Mouse (Mus musculus) heart, embryonic 10.5 days (tissue): ENCODE results near the gene Nrxn1. TPM values are rescaled to one million over a fixed set of nuclear protein-coding genes. Genes with fewer than 3 reads are reported as not detected.

Experiments
- DNase-seq: peaks from one replicate; pipeline ENCODE4 v3.0.0-alpha.2; 2017; ENCODE audit warnings: low spot score
- H3K27ac ChIP-seq: fragments of 300-500 bp; sonication (generic); 2 replicates; pipeline ENCODE4 v1.5.1; 2016; ENCODE audit warnings: mild to moderate bottlenecking
- H3K27me3 ChIP-seq: fragments of 300-500 bp; sonication (generic); 2 replicates; pipeline ENCODE4 v1.6.1; 2016; ENCODE audit warnings: mild to moderate bottlenecking; ENCODE audit not compliant: poor library complexity, insufficient read depth, severe bottlenecking
- H3K36me3 ChIP-seq: fragments of 300-500 bp; sonication (generic); 2 replicates; pipeline ENCODE4 v1.6.1; 2016; ENCODE audit warnings: mild to moderate bottlenecking, moderate library complexity
- H3K4me1 ChIP-seq: fragments of 300-500 bp; sonication (generic); 2 replicates; pipeline ENCODE4 v1.6.1; 2016; ENCODE audit warnings: mild to moderate bottlenecking
- H3K4me3 ChIP-seq: fragments of 300-500 bp; sonication (generic); 2 replicates; pipeline ENCODE4 v1.5.1; 2016; ENCODE audit warnings: mild to moderate bottlenecking, moderate library complexity
- H3K9me3 ChIP-seq: fragments of 300-500 bp; sonication (generic); 2 replicates; pipeline ENCODE4 v1.6.1; 2016; ENCODE audit warnings: mild to moderate bottlenecking, moderate library complexity
- WGBS: fragments of 180-500 bp; shearing (Covaris S2); methylation state at CpG from one replicate; pipeline ENCODE4 v1.1.7; 2016; 5-methylcytosine and 5-hydroxymethylcytosine counted together
- polyA plus RNA-seq: library from polyadenylated mRNA; unstranded; fragments of >200 nt; fragmentation: Nextera tagmentation; extraction: Ambion mirVana; gene quantifications from 2 replicates; pipeline ENCODE4 v1.2.1, GENCODE M21; 2016

Nrxn1 gene
- polyA plus RNA-seq, 1 experiment from 2014 or later = 2.2 TPM

GRCm38 (mm10) chr17:90453280-90453679 lies 639.6 kb downstream of the Nrxn1 start:
- no peak for DNase-seq
- H3K9me3 ChIP-seq = no peaks in the 10 kb centered on the region
- H3K36me3 ChIP-seq = no peaks in the 10 kb centered on the region
- WGBS = 53% methylated on average over 4 of the region's 4 CpGs
- peaks cover 10% of the 10 kb centered on the region for H3K4me1 ChIP-seq
- H3K4me3 ChIP-seq = no peak overlapping the region
- no peak overlapping the region for H3K27ac ChIP-seq
- H3K27me3 ChIP-seq = peaks cover 45% of the 10 kb centered on the region

GRCm38 (mm10) chr17:90452770-90453169 lies 640.1 kb downstream of the Nrxn1 start:
- peaks cover 45% of the 10 kb centered on the region for H3K27me3 ChIP-seq
- no peak overlapping the region for H3K27ac ChIP-seq
- DNase-seq = no peak
- no peaks in the 10 kb centered on the region for H3K36me3 ChIP-seq
- WGBS = 72% methylated on average over 2 of the region's 2 CpGs
- no peak overlapping the region for H3K4me3 ChIP-seq
- peaks cover 10% of the 10 kb centered on the region for H3K4me1 ChIP-seq
- H3K9me3 ChIP-seq = no peaks in the 10 kb centered on the region

GRCm38 (mm10) chr17:90451384-90451783 lies 641.5 kb downstream of the Nrxn1 start:
- Histone ChIP-seq H3K36me3 (no peaks in the 10 kb centered on the region), H3K4me1 (peaks cover 10% of the 10 kb centered on the region), H3K27ac (no peak overlapping the region), H3K9me3 (no peaks in the 10 kb centered on the region), H3K27me3 (peaks cover 40% of the 10 kb centered on the region), H3K4me3 (no peak overlapping the region)
- WGBS = 76% methylated on average over 2 of the region's 2 CpGs
- DNase-seq = no peak

GRCm38 (mm10) chr17:90443067-90443466 lies 649.8 kb downstream of the Nrxn1 start:
- Histone ChIP-seq H3K4me1 (no peaks in the 10 kb centered on the region), H3K9me3 (no peaks in the 10 kb centered on the region), H3K27me3 (no peaks in the 10 kb centered on the region), H3K27ac (no peak overlapping the region), H3K4me3 (no peak overlapping the region), H3K36me3 (no peaks in the 10 kb centered on the region)
- DNase-seq = no peak

- Histone ChIP-seq H3K27ac (no peak overlapping the region), H3K4me3 (no peak overlapping the region), H3K9me3 (no peaks in the 10 kb centered on the region), H3K4me1 (no peaks in the 10 kb centered on the region), H3K36me3 (no peaks in the 10 kb centered on the region), H3K27me3 (no peaks in the 10 kb centered on the region)
- no peak for DNase-seq
Measured at GRCm38 (mm10) chr17:90435836-90436235, 657.0 kb downstream of the Nrxn1 start.

GRCm38 (mm10) chr17:90435371-90435770 lies 657.5 kb downstream of the Nrxn1 start:
- H3K4me1 ChIP-seq = no peaks in the 10 kb centered on the region
- WGBS = 86% methylated on average over 2 of the region's 2 CpGs
- DNase-seq = no peak
- H3K27me3 ChIP-seq = no peaks in the 10 kb centered on the region
- H3K4me3 ChIP-seq = no peak overlapping the region
- H3K9me3 ChIP-seq = no peaks in the 10 kb centered on the region
- no peak overlapping the region for H3K27ac ChIP-seq
- H3K36me3 ChIP-seq = no peaks in the 10 kb centered on the region

GRCm38 (mm10) chr17:90430211-90430610 lies 662.7 kb downstream of the Nrxn1 start:
- no peaks in the 10 kb centered on the region for H3K4me1 ChIP-seq
- no peaks in the 10 kb centered on the region for H3K27me3 ChIP-seq
- H3K9me3 ChIP-seq = no peaks in the 10 kb centered on the region
- no peaks in the 10 kb centered on the region for H3K36me3 ChIP-seq
- 84% methylated on average over 1 of the region's 1 CpGs for WGBS
- no peak overlapping the region for H3K27ac ChIP-seq
- no peak for DNase-seq
- H3K4me3 ChIP-seq = no peak overlapping the region

GRCm38 (mm10) chr17:90425974-90426373 lies 666.9 kb downstream of the Nrxn1 start:
- no peak for DNase-seq
- 82% methylated on average over 3 of the region's 3 CpGs for WGBS
- Histone ChIP-seq H3K27ac (no peak overlapping the region), H3K36me3 (no peaks in the 10 kb centered on the region), H3K27me3 (no peaks in the 10 kb centered on the region), H3K4me1 (no peaks in the 10 kb centered on the region), H3K4me3 (no peak overlapping the region), H3K9me3 (no peaks in the 10 kb centered on the region)

GRCm38 (mm10) chr17:90422591-90422990 lies 670.3 kb downstream of the Nrxn1 start:
- H3K27me3 ChIP-seq = no peaks in the 10 kb centered on the region
- H3K4me3 ChIP-seq = no peak overlapping the region
- DNase-seq = no peak
- no peaks in the 10 kb centered on the region for H3K4me1 ChIP-seq
- no peaks in the 10 kb centered on the region for H3K9me3 ChIP-seq
- WGBS = 66% methylated on average over 3 of the region's 3 CpGs
- no peaks in the 10 kb centered on the region for H3K36me3 ChIP-seq
- H3K27ac ChIP-seq = no peak overlapping the region

GRCm38 (mm10) chr17:90420757-90421156 lies 672.1 kb downstream of the Nrxn1 start:
- Histone ChIP-seq H3K36me3 (no peaks in the 10 kb centered on the region), H3K4me3 (no peak overlapping the region), H3K27ac (no peak overlapping the region), H3K27me3 (no peaks in the 10 kb centered on the region), H3K4me1 (no peaks in the 10 kb centered on the region), H3K9me3 (no peaks in the 10 kb centered on the region)
- no peak for DNase-seq
- 90% methylated on average over 2 of the region's 2 CpGs for WGBS

GRCm38 (mm10) chr17:90419615-90420014 lies 673.3 kb downstream of the Nrxn1 start:
- Histone ChIP-seq H3K27me3 (no peaks in the 10 kb centered on the region), H3K4me3 (no peak overlapping the region), H3K4me1 (no peaks in the 10 kb centered on the region), H3K9me3 (no peaks in the 10 kb centered on the region), H3K27ac (no peak overlapping the region), H3K36me3 (no peaks in the 10 kb centered on the region)
- no peak for DNase-seq
- WGBS = 74% methylated on average over 1 of the region's 1 CpGs

GRCm38 (mm10) chr17:90396357-90396756 lies 696.5 kb downstream of the Nrxn1 start:
- Histone ChIP-seq H3K27me3 (no peaks in the 10 kb centered on the region), H3K4me1 (no peaks in the 10 kb centered on the region)
- DNase-seq = no peak

GRCm38 (mm10) chr17:90394606-90395005 lies 698.3 kb downstream of the Nrxn1 start:
- Histone ChIP-seq H3K27me3 (no peaks in the 10 kb centered on the region), H3K9me3 (no peaks in the 10 kb centered on the region), H3K27ac (no peak overlapping the region), H3K4me1 (no peaks in the 10 kb centered on the region), H3K4me3 (no peak overlapping the region), H3K36me3 (no peaks in the 10 kb centered on the region)
- no peak for DNase-seq
- WGBS = 81% methylated on average over 6 of the region's 6 CpGs

More at GRCm38 (mm10) chr17:90396357-90396756, 696.5 kb downstream of the Nrxn1 start:
- Histone ChIP-seq H3K27ac (no peak overlapping the region), H3K9me3 (no peaks in the 10 kb centered on the region), H3K36me3 (no peaks in the 10 kb centered on the region), H3K4me3 (no peak overlapping the region)

GRCm38 (mm10) chr17:90392751-90393150 lies 700.1 kb downstream of the Nrxn1 start:
- Histone ChIP-seq H3K9me3 (no peaks in the 10 kb centered on the region), H3K27me3 (no peaks in the 10 kb centered on the region), H3K27ac (no peak overlapping the region), H3K4me3 (no peak overlapping the region), H3K36me3 (no peaks in the 10 kb centered on the region), H3K4me1 (no peaks in the 10 kb centered on the region)
- WGBS = 87% methylated on average over 1 of the region's 1 CpGs
- no peak for DNase-seq
